7 mouse cellular contexts compared by ENCODE assay signal in genomic region chr11:3292711-3293249, GRCm38 (mm10). TPM values are rescaled to one million over a fixed set of nuclear protein-coding genes. Genes with fewer than 3 reads are reported as not detected.
DNase-seq lines count a peak whose midpoint lies in the region; ATAC-seq and TF ChIP-seq lines count a peak whose summit lies in the region.

No protein-coding gene starts in this region.

- no peak for TF ChIP-seq RAD21 in MEL (IDR thresholded peaks at IDR 0.05; ENCODE audit: low read depth, low read length)

- TF ChIP-seq POLR2A in MEL (IDR thresholded peaks at IDR 0.05; ENCODE audit: control insufficient read depth in 1 of 2, insufficient read depth in 1 of 2, low read depth in 1 of 2, low read length in 2 of 2, poor library complexity in 1 of 2): no peak
- TF ChIP-seq POLR2A in bone marrow macrophage, adult 2 months (IDR thresholded peaks at IDR 0.05; ENCODE audit: borderline replicate concordance, low read depth, low read length): no peak

- H3K4me3 ChIP-seq in MEL (ENCODE audit: control insufficient read depth in 1 of 2, insufficient read depth in 1 of 2, low read depth in 2 of 2, low read length in 2 of 2): peak overlapping the region; percentile 77 to 90
- H3K4me3 ChIP-seq in bone marrow macrophage, adult 2 months (ENCODE audit: insufficient read depth, low read length): peak overlapping the region; percentile 93
- peak overlapping the region; percentile 90 for H3K4me3 ChIP-seq in forebrain, embryonic 16.5 days (replicated peaks; ENCODE audit: low read length)

- H3K79me2 ChIP-seq in MEL (ENCODE audit: control insufficient read depth, insufficient read depth, low read length, poor library complexity): peaks cover 60% of the 10 kb centered on the region

- peaks cover 5 to 26% of the 10 kb centered on the region in 2 experiments for H3K36me3 ChIP-seq in MEL (ENCODE audit: control insufficient read depth in 1 of 2, insufficient read depth in 2 of 2, low read length in 2 of 2)
- H3K36me3 ChIP-seq in forebrain, embryonic 16.5 days (ENCODE audit: control insufficient read depth, insufficient read depth): peaks cover 8% of the 10 kb centered on the region; the same call in 1 of the 2 replicates

- peaks cover 3 to 36% of the 10 kb centered on the region in 2 experiments for H3K4me1 ChIP-seq in MEL (ENCODE audit: control insufficient read depth in 1 of 2, insufficient read depth in 2 of 2, low read length in 2 of 2)
- H3K4me1 ChIP-seq in bone marrow macrophage, adult 2 months (ENCODE audit: control insufficient read depth, insufficient read depth, low read length): peaks cover 17% of the 10 kb centered on the region
- H3K4me1 ChIP-seq in forebrain, embryonic 16.5 days (replicated peaks; ENCODE audit: control insufficient read depth, insufficient read depth, low read length): peaks cover 52% of the 10 kb centered on the region

- intact Hi-C loops in gastrocnemius, postnatal 14 days (cut with DNase I; ENCODE audit: low total_unique reads): no loop called here

- no peak for TF ChIP-seq CTCF in MEL (IDR thresholded peaks at IDR 0.05 in 2 of 3, conservative IDR thresholded peaks at IDR 0.05 in 1 of 3; ENCODE audit: control insufficient read depth in 1 of 3, insufficient read depth in 1 of 3, low read depth in 2 of 3, low read length in 3 of 3, poor library complexity in 1 of 3, severe bottlenecking in 1 of 3)
- no peak for TF ChIP-seq CTCF in bone marrow macrophage, adult 2 months (IDR thresholded peaks at IDR 0.05; ENCODE audit: low read depth, low read length)

- no peaks in the 10 kb centered on the region for H3K27me3 ChIP-seq in MEL (ENCODE audit: control insufficient read depth in 1 of 2, insufficient read depth in 2 of 2, low read length in 2 of 2)
- no peaks in the 10 kb centered on the region for H3K27me3 ChIP-seq in forebrain, embryonic 16.5 days (replicated peaks; ENCODE audit: control insufficient read depth, insufficient read depth, low read length)

- peak overlapping the region; percentile 64 for H3K27ac ChIP-seq in MEL (ENCODE audit: control insufficient read depth, low read depth, low read length)
- no peak overlapping the region for H3K27ac ChIP-seq in bone marrow macrophage, adult 2 months (ENCODE audit: insufficient read depth, low read depth, low read length)
- H3K27ac ChIP-seq in forebrain, embryonic 16.5 days (ENCODE audit: low read length): peak overlapping the region; percentile 100

- no peaks in the 10 kb centered on the region for H3K9me3 ChIP-seq in MEL (replicated peaks; ENCODE audit: insufficient read depth, low read length)
- H3K9me3 ChIP-seq in forebrain, embryonic 16.5 days (ENCODE audit: control insufficient read depth, low read length): no peaks in the 10 kb centered on the region

- WGBS in forebrain, embryonic 16.5 days: under 1% methylated on average over 8 of the region's 8 CpGs

- ATAC-seq in forebrain, embryonic 16.5 days: no peak

- no peak for TF ChIP-seq EP300 in MEL (IDR thresholded peaks at IDR 0.05; ENCODE audit: low read depth in 1 of 2, low read length in 2 of 2)

- peak overlapping the region; percentile 100 for H3K4me2 ChIP-seq in forebrain, embryonic 16.5 days (ENCODE audit: low read length)

- peak overlapping the region; percentile 98 for H3K9ac ChIP-seq in MEL (ENCODE audit: control insufficient read depth, low read depth, low read length, poor library complexity, severe bottlenecking)
- peak overlapping the region; percentile 99 for H3K9ac ChIP-seq in forebrain, embryonic 16.5 days (replicated peaks; ENCODE audit: low read depth, low read length)

- no peak for DNase-seq in MEL (ENCODE audit: low read depth, low spot score)
- DNase-seq in kidney, adult 9 months: peak; percentile 65
- DNase-seq in lung, postnatal 25 days (ENCODE audit: low spot score): peak; percentile 58
- peak; percentile 55 for DNase-seq in thymus, postnatal 4 days
- no peak for DNase-seq in gastrocnemius, postnatal 14 days

TF ChIP-seq in MEL, 35 proteins besides CTCF, POLR2A, EP300 and RAD21:
- TF ChIP-seq MYB (IDR thresholded peaks at IDR 0.05; ENCODE audit: low read depth, low read length) (no peak), UBTF (IDR thresholded peaks at IDR 0.05; ENCODE audit: borderline replicate concordance, insufficient read depth, low read depth, low read length) (no peak), USF1 (IDR thresholded peaks at IDR 0.05; ENCODE audit: low read depth, low read length) (no peak), MAX (IDR thresholded peaks at IDR 0.05; ENCODE audit: low read length) (no peak), GABPA (IDR thresholded peaks at IDR 0.05; ENCODE audit: low read depth, low read length) (no peak), ZMIZ1 (IDR thresholded peaks at IDR 0.05; ENCODE audit: low read depth, low read length) (no peak; the same call in 1 of the 2 replicates), RCOR1 (IDR thresholded peaks at IDR 0.05; ENCODE audit: low read depth, low read length) (no peak), CHD2 (IDR thresholded peaks at IDR 0.05; ENCODE audit: low read length) (no peak), POLR2AphosphoS5 (IDR thresholded peaks at IDR 0.05; ENCODE audit: borderline replicate concordance, low read depth, low read length) (no peak), USF2 (IDR thresholded peaks at IDR 0.05; ENCODE audit: borderline replicate concordance in 1 of 2, insufficient read depth in 1 of 2, low read depth in 1 of 2, low read length in 2 of 2) (no peak), MYC (IDR thresholded peaks at IDR 0.05; ENCODE audit: low read depth, low read length) (no peak), ETS1 (IDR thresholded peaks at IDR 0.05; ENCODE audit: low read depth, low read length) (no peak), GATA1 (IDR thresholded peaks at IDR 0.05; ENCODE audit: low read depth, low read length) (no peak), TBP (IDR thresholded peaks at IDR 0.05; ENCODE audit: low read depth, low read length) (no peak)

RNA-seq across cellular contexts. Expression of gene Patz1, which starts 4.1 kb away (rescaled TPM):
- 52.0 and 63.1 TPM in 2 replicates for total RNA-seq in MEL (2012; rRNA removed)
- polyA plus RNA-seq in MEL (2012; ENCODE audit: insufficient read depth in 1 of 2, insufficient read length in 2 of 2, low read depth in 1 of 2, low replicate concordance in 2 of 2, missing spikeins in 1 of 2): 10 to 100 TPM in 1 of 2 experiments, not detected in 1; 63.5 TPM
- polyA plus RNA-seq in bone marrow macrophage, adult 2 months (2012; ENCODE audit: insufficient read depth, insufficient read length, missing spikeins): 29.9 and 32.2 TPM in 2 replicates
- 56.6 and 58.2 TPM in 2 replicates for polyA plus RNA-seq in forebrain, embryonic 16.5 days (2015; fragmentation: Nextera tagmentation; extraction: Ambion mirVana)
- total RNA-seq in gastrocnemius, postnatal 14 days (2021): 10 to 100 TPM; 11.8 to 12.8 TPM

RNA-seq across cellular contexts. Expression of gene Drg1, which starts 26.6 kb away (rescaled TPM):
- total RNA-seq in MEL (2012; rRNA removed): 204 and 212 TPM in 2 replicates
- 1,000 to 10,000 TPM in 1 of 2 experiments, 100 to 1,000 TPM in 1; 161 to 1,664 TPM for polyA plus RNA-seq in MEL (2012; ENCODE audit: insufficient read depth in 1 of 2, insufficient read length in 2 of 2, low read depth in 1 of 2, low replicate concordance in 2 of 2, missing spikeins in 1 of 2)
- polyA plus RNA-seq in bone marrow macrophage, adult 2 months (2012; ENCODE audit: insufficient read depth, insufficient read length, missing spikeins): 74.1 and 75.0 TPM in 2 replicates
- 252 and 276 TPM in 2 replicates for polyA plus RNA-seq in forebrain, embryonic 16.5 days (2015; fragmentation: Nextera tagmentation; extraction: Ambion mirVana)
- 10 to 100 TPM; 38.9 to 40.4 TPM for total RNA-seq in gastrocnemius, postnatal 14 days (2021)

RNA-seq across cellular contexts. Expression of gene Pik3ip1, which starts 37.4 kb away (rescaled TPM):
- total RNA-seq in MEL (2012; rRNA removed): 0.88 and 1.7 TPM in 2 replicates
- polyA plus RNA-seq in MEL (2012; ENCODE audit: insufficient read depth in 1 of 2, insufficient read length in 2 of 2, low read depth in 1 of 2, low replicate concordance in 2 of 2, missing spikeins in 1 of 2): 1 to 10 TPM in 1 of 2 experiments, not detected in 1; 2.7 TPM
- 1.6 and 1.7 TPM in 2 replicates for polyA plus RNA-seq in bone marrow macrophage, adult 2 months (2012; ENCODE audit: insufficient read depth, insufficient read length, missing spikeins)
- polyA plus RNA-seq in forebrain, embryonic 16.5 days (2015; fragmentation: Nextera tagmentation; extraction: Ambion mirVana): 36.1 and 41.8 TPM in 2 replicates
- 10 to 100 TPM; 10.4 to 13.0 TPM for total RNA-seq in gastrocnemius, postnatal 14 days (2021)

Comparison
In these comparisons a context has a peak if more than half of its experiments do, and no peak if none do; other contexts are left out.
1. DNase-seq: peak in kidney, adult 9 months (single experiment), lung, postnatal 25 days (single experiment) and thymus, postnatal 4 days (single experiment); none in MEL (single experiment) and gastrocnemius, postnatal 14 days (single experiment).
2. RNA of gene Pik3ip1, which starts 37.4 kb away (polyA plus RNA-seq): 36.1 to 41.8 TPM in forebrain, embryonic 16.5 days; 2.7 TPM in MEL and 1.6 to 1.7 TPM in bone marrow macrophage, adult 2 months; every median in the first group is over 10 times any median in the second.
3. Peak in every context shown above with its lines, with median percentiles within 50 percentile points of each other: H3K4me3 ChIP-seq.